Mouse (Mus musculus): ENCODE results near the gene Camkv. TPM values are rescaled to one million over a fixed set of nuclear protein-coding genes. Genes with fewer than 3 reads are reported as not detected.

The Camkv gene
- not detected for polyA plus RNA-seq (2014; fragmentation: Illumina TruSeq; extraction: RNeasy Lipid Tissue Mini Kit (QIAGEN cat#74804); ENCODE audit: low read depth, low replicate concordance)

GRCm38 (mm10) chr9:107935374-107935773 lies at the start of gene Camkv:
Gene Camkv, plus strand, starts transcription at chr9:107935674.

GRCm38 (mm10) chr9:107887804-107888266 lies 47.6 kb upstream of the Camkv start, which contains the start of gene Mon1a:
Gene Mon1a, plus strand, starts transcription at chr9:107888151.

GRCm38 (mm10) chr9:107906252-107906966 lies 29.1 kb upstream of the Camkv start, which contains the start of gene Mst1r:
Gene Mst1r, plus strand, starts transcription at chr9:107906873.

GRCm38 (mm10) chr9:107928169-107928568 lies 7.3 kb upstream of the Camkv start, which contains the start of gene Actl11:
Gene Actl11, plus strand, starts transcription at chr9:107928469.

GRCm38 (mm10) chr9:107949922-107950235 lies 14.4 kb downstream of the Camkv start, which contains the start of gene Traip:
Gene Traip, plus strand, starts transcription at chr9:107950136.

GRCm38 (mm10) chr9:107975399-107976386 lies 40.2 kb downstream of the Camkv start, which contains the start of gene Uba7:
Gene Uba7, plus strand, starts transcription at chr9:107975505.

GRCm38 (mm10) chr9:107982681-107983346 lies 47.3 kb downstream of the Camkv start, which contains the start of gene Gm20661:
Gene Gm20661, plus strand, starts transcription at chr9:107983058.

GRCm38 (mm10) chr9:107985131-107986119 lies 50.0 kb downstream of the Camkv start, which contains the start of gene Inka1:
Gene Inka1, minus strand, starts transcription at chr9:107985879.

GRCm38 (mm10) chr9:107992197-107992596 lies 56.7 kb downstream of the Camkv start, which contains the start of gene Cdhr4:
Gene Cdhr4, plus strand, starts transcription at chr9:107992497.

GRCm38 (mm10) chr9:107996049-107996448 lies 60.6 kb downstream of the Camkv start, which contains the start of gene Gm20662:
Gene Gm20662, plus strand, starts transcription at chr9:107996349.

Other genes starting within 250 kb of the Camkv start
- 1.9 TPM for gene Sema3f, start 225.2 kb upstream of the Camkv start, polyA plus RNA-seq (2014; fragmentation: Illumina TruSeq; extraction: RNeasy Lipid Tissue Mini Kit (QIAGEN cat#74804); ENCODE audit: low read depth, low replicate concordance)
- 90.8 TPM for gene Rbm5, start 164.7 kb upstream of the Camkv start, polyA plus RNA-seq (2014; fragmentation: Illumina TruSeq; extraction: RNeasy Lipid Tissue Mini Kit (QIAGEN cat#74804); ENCODE audit: low read depth, low replicate concordance)
- gene Rbm6, start 62.4 kb upstream of the Camkv start, polyA plus RNA-seq (2014; fragmentation: Illumina TruSeq; extraction: RNeasy Lipid Tissue Mini Kit (QIAGEN cat#74804); ENCODE audit: low read depth, low replicate concordance): 64.7 TPM
- gene Mon1a, start 47.5 kb upstream of the Camkv start, polyA plus RNA-seq (2014; fragmentation: Illumina TruSeq; extraction: RNeasy Lipid Tissue Mini Kit (QIAGEN cat#74804); ENCODE audit: low read depth, low replicate concordance): not detected
- not detected for gene Mst1r, start 28.8 kb upstream of the Camkv start, polyA plus RNA-seq (2014; fragmentation: Illumina TruSeq; extraction: RNeasy Lipid Tissue Mini Kit (QIAGEN cat#74804); ENCODE audit: low read depth, low replicate concordance)
- not detected for gene Actl11, start 7.2 kb upstream of the Camkv start, polyA plus RNA-seq (2014; fragmentation: Illumina TruSeq; extraction: RNeasy Lipid Tissue Mini Kit (QIAGEN cat#74804); ENCODE audit: low read depth, low replicate concordance)
- gene Traip, start 14.5 kb downstream of the Camkv start, polyA plus RNA-seq (2014; fragmentation: Illumina TruSeq; extraction: RNeasy Lipid Tissue Mini Kit (QIAGEN cat#74804); ENCODE audit: low read depth, low replicate concordance): not detected
- gene Uba7, start 39.8 kb downstream of the Camkv start, polyA plus RNA-seq (2014; fragmentation: Illumina TruSeq; extraction: RNeasy Lipid Tissue Mini Kit (QIAGEN cat#74804); ENCODE audit: low read depth, low replicate concordance): 1.1 TPM
- 0.32 TPM for gene Gm20661, start 47.4 kb downstream of the Camkv start, polyA plus RNA-seq (2014; fragmentation: Illumina TruSeq; extraction: RNeasy Lipid Tissue Mini Kit (QIAGEN cat#74804); ENCODE audit: low read depth, low replicate concordance)
- not detected for gene Inka1, start 50.2 kb downstream of the Camkv start, polyA plus RNA-seq (2014; fragmentation: Illumina TruSeq; extraction: RNeasy Lipid Tissue Mini Kit (QIAGEN cat#74804); ENCODE audit: low read depth, low replicate concordance)
- gene Cdhr4, start 56.8 kb downstream of the Camkv start, polyA plus RNA-seq (2014; fragmentation: Illumina TruSeq; extraction: RNeasy Lipid Tissue Mini Kit (QIAGEN cat#74804); ENCODE audit: low read depth, low replicate concordance): not detected
- not detected for gene Gm20662, start 60.7 kb downstream of the Camkv start, polyA plus RNA-seq (2014; fragmentation: Illumina TruSeq; extraction: RNeasy Lipid Tissue Mini Kit (QIAGEN cat#74804); ENCODE audit: low read depth, low replicate concordance)
- gene Ip6k1, start 66.8 kb downstream of the Camkv start, polyA plus RNA-seq (2014; fragmentation: Illumina TruSeq; extraction: RNeasy Lipid Tissue Mini Kit (QIAGEN cat#74804); ENCODE audit: low read depth, low replicate concordance): 65.5 TPM
- gene Gmppb, start 113.6 kb downstream of the Camkv start, polyA plus RNA-seq (2014; fragmentation: Illumina TruSeq; extraction: RNeasy Lipid Tissue Mini Kit (QIAGEN cat#74804); ENCODE audit: low read depth, low replicate concordance): 1.1 TPM
- gene Amigo3, start 117.5 kb downstream of the Camkv start, polyA plus RNA-seq (2014; fragmentation: Illumina TruSeq; extraction: RNeasy Lipid Tissue Mini Kit (QIAGEN cat#74804); ENCODE audit: low read depth, low replicate concordance): not detected
- not detected for gene Mst1, start 144.8 kb downstream of the Camkv start, polyA plus RNA-seq (2014; fragmentation: Illumina TruSeq; extraction: RNeasy Lipid Tissue Mini Kit (QIAGEN cat#74804); ENCODE audit: low read depth, low replicate concordance)
- 1.6 TPM for gene Rnf123, start 147.7 kb downstream of the Camkv start, polyA plus RNA-seq (2014; fragmentation: Illumina TruSeq; extraction: RNeasy Lipid Tissue Mini Kit (QIAGEN cat#74804); ENCODE audit: low read depth, low replicate concordance)
- gene Apeh, start 158.9 kb downstream of the Camkv start, polyA plus RNA-seq (2014; fragmentation: Illumina TruSeq; extraction: RNeasy Lipid Tissue Mini Kit (QIAGEN cat#74804); ENCODE audit: low read depth, low replicate concordance): 48.3 TPM

Measured in kidney, adult 10 weeks (tissue).